Comparison of ENCODE assay signal across 9 mouse cellular contexts in the genomic region with DNA sequence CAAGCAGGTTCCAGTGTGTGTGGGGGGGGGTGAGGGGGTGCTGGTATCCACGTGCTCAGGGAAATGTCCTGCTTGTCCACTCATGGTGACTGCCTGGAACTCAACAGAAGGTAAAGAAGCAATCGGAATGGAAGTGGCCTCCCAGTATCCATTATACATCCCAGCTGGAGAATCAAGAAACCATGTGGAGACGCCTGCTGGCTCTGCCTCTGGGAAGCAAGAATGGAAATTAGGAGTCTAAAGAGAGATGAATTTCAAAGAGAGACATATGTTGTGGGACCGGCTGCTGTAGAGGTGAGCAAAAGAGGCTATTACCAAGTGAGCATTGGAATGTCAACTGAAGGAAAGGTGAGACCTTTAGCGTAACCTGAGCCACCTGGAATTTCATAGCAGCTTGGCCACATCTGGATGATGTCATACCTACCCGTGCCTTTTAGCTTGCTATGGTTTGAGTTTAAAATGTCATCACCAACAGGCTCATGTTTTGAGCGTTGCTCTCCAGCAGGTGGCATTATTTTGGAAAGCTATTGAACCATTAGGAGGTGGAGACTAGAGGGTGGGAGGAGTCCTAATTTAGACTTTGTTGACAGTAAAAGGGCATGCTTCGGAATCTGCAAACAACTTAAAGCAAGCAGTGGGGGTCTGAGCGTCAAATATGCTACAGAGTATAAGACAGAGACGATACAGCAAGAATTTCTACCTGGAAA.
A peak's percentile ranks its signal among the peaks of the same experiment; 100 is the strongest.
DNase-seq lines count a peak whose midpoint lies in the region; ATAC-seq lines count a peak whose summit lies in the region.
"Had no signal": no experiment of that assay in that cellular context is flagged by ENCODE, and none has a peak within 500 bp of the region (broad histone marks: within the 10 kb centered on the region; RNA-seq: fewer than 3 reads in every experiment).

No protein-coding gene starts in this region.

- ATAC-seq in CD4-positive, CD25-positive, alpha-beta regulatory T cell, adult 4 months = no peak
- no peak for ATAC-seq in cerebellum, adult (ENCODE audit: insufficient number of reproducible peaks, low FRiP score, low TSS enrichment)
- ATAC-seq: Patski had no signal

- DNase-seq in CD4-positive, CD25-positive, alpha-beta regulatory T cell, adult 2 months (ENCODE audit: low read depth, low spot score) = peak; percentile 2
- peak; percentile 16 to 55 for DNase-seq in layer of hippocampus, adult 18-20 months (ENCODE audit: low spot score in 2 of 2)
- no peak for DNase-seq in layer of hippocampus, postnatal 25 days (ENCODE audit: extremely low spot score in 1 of 2, low spot score in 1 of 2)
- DNase-seq in NIH3T3 (ENCODE audit: low read depth) = peak; percentile 17
- DNase-seq in induced T-regulatory cell, adult 2 months (ENCODE audit: low read depth) = peak; percentile 3
- DNase-seq in gastrocnemius, postnatal 4 days (ENCODE audit: low spot score in 2 of 2) = no peak

Comparison
In these comparisons a context has a peak if more than half of its experiments do, and no peak if none do; other contexts are left out.
1. DNase-seq: peak in CD4-positive, CD25-positive, alpha-beta regulatory T cell, adult 2 months (single experiment), layer of hippocampus, adult 18-20 months (2 of 2), NIH3T3 (single experiment) and induced T-regulatory cell, adult 2 months (single experiment); none in layer of hippocampus, postnatal 25 days (0 of 2) and gastrocnemius, postnatal 4 days (0 of 2).